Mouse (Mus musculus): ENCODE data around the gene Tmem240. TPM values are rescaled to one million over a fixed set of nuclear protein-coding genes. Genes with fewer than 3 reads are reported as not detected.

Tmem240 gene
- polyA plus RNA-seq, 1 experiment from 2014 or later: 0.39 TPM

GRCm38 (mm10) chr4:155770626-155771025 is 36.0 kb downstream of the Tmem240 start:
- ATAC-seq (ENCODE audit: low FRiP score, low TSS enrichment) (no peak; the same call in 1 of the 2 replicates), DNase-seq (ENCODE audit: low spot score) (no peak)
- Histone ChIP-seq H3K27me3 (ENCODE audit: control insufficient read depth, insufficient read depth, low read length) (no peaks in the 10 kb centered on the region; the same call in 1 of the 2 replicates), H3K36me3 (ENCODE audit: control insufficient read depth, insufficient read depth, low read length) (no peaks in the 10 kb centered on the region), H3K27ac (replicated peaks) (peak overlapping the region; percentile 81; the same call in 1 of the 2 replicates), H3K4me2 (replicated peaks; ENCODE audit: low read depth) (peak overlapping the region; percentile 81), H3K4me1 (replicated peaks; ENCODE audit: control insufficient read depth, insufficient read depth) (0 out of 2 replicates have a peak, but pooled peaks cover 8% of the 10 kb centered on the region), H3K4me3 (ENCODE audit: low read depth, low read length) (peak overlapping the region; percentile 51), H3K9me3 (ENCODE audit: control insufficient read depth, low read length) (no peaks in the 10 kb centered on the region), H3K9ac (ENCODE audit: low read length) (peak overlapping the region; percentile 77)
- TF ChIP-seq CTCF (IDR thresholded peaks at IDR 0.05; ENCODE audit: low read depth) (no peak), EP300 (optimal IDR thresholded peaks at IDR 0.05) (no peak)
- 47% methylated on average over 23 of the region's 24 CpGs for WGBS

DNA sequence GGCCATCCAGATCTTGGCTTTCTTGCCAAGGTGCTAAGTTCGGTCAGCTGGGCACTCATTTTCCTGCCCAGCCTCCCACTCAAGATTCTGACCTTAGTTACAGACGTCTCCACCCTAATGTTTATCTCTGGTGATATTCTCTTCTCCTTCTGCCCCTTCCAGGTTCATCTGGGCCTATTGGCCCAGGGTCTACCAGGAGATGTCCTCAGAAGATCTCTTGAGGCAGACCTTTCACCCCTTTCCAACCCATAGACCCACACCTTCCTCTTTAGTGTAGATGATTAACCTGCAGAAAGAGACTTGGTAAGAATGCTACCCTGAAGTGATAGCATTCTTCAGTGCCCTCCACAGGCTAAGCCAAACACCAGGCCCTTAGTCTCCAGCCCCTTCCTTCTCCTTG is 37.1 kb downstream of the Tmem240 start:
- Histone ChIP-seq H3K9ac (ENCODE audit: low read length) (no peak overlapping the region), H3K9me3 (ENCODE audit: control insufficient read depth, low read length) (no peaks in the 10 kb centered on the region), H3K36me3 (ENCODE audit: control insufficient read depth, insufficient read depth, low read length) (no peaks in the 10 kb centered on the region), H3K4me1 (replicated peaks; ENCODE audit: control insufficient read depth, insufficient read depth) (peaks cover 11% of the 10 kb centered on the region), H3K27me3 (ENCODE audit: control insufficient read depth, insufficient read depth, low read length) (no peaks in the 10 kb centered on the region; the same call in 1 of the 2 replicates), H3K4me3 (ENCODE audit: low read depth, low read length) (no peak overlapping the region), H3K27ac (replicated peaks) (no peak overlapping the region), H3K4me2 (replicated peaks; ENCODE audit: low read depth) (no peak overlapping the region)
- TF ChIP-seq EP300 (optimal IDR thresholded peaks at IDR 0.05): no peak
- no peak for TF ChIP-seq CTCF (IDR thresholded peaks at IDR 0.05; ENCODE audit: low read depth)
- ATAC-seq (ENCODE audit: low FRiP score, low TSS enrichment) (no peak), DNase-seq (ENCODE audit: low spot score) (no peak)
- 81% methylated on average over 2 of the region's 2 CpGs for WGBS

DNA sequence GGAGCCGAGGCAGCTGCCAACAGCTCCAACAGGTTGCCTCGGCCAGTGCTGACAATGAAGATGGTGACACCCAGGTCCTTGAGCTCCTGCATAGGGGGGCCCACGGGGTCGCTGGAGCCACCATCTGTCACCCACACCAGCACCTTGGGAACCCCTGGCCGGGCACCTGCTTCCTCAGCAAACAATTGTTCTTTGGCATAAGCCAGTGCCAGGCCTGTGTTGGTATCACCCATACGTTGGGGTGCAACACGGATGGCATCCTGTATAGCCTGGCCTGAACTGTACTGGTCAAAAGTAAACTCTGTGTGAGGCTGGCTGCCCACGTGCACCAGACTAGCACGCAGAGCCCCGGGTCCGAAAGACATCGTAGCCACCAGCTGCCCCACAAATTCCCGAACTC is 38.2 kb downstream of the Tmem240 start:
- peaks cover 14% of the 10 kb centered on the region for H3K4me1 ChIP-seq (replicated peaks; ENCODE audit: control insufficient read depth, insufficient read depth)

GRCm38 (mm10) chr4:155773335-155774078 is 38.9 kb downstream of the Tmem240 start:
- no peak for DNase-seq (ENCODE audit: low spot score)

More for the DNA sequence above, 38.2 kb downstream of the Tmem240 start:
- no peaks in the 10 kb centered on the region for H3K9me3 ChIP-seq (ENCODE audit: control insufficient read depth, low read length)
- ATAC-seq (ENCODE audit: low FRiP score, low TSS enrichment): no peak
- no peak overlapping the region for H3K27ac ChIP-seq (replicated peaks)
- no peak overlapping the region for H3K9ac ChIP-seq (ENCODE audit: low read length)
- peak overlapping the region; percentile 83; the same call in 1 of the 2 replicates for H3K4me2 ChIP-seq (replicated peaks; ENCODE audit: low read depth)
- H3K27me3 ChIP-seq (ENCODE audit: control insufficient read depth, insufficient read depth, low read length): no peaks in the 10 kb centered on the region; the same call in 1 of the 2 replicates
- no peak for DNase-seq (ENCODE audit: low spot score)
- no peaks in the 10 kb centered on the region for H3K36me3 ChIP-seq (ENCODE audit: control insufficient read depth, insufficient read depth, low read length)
- TF ChIP-seq EP300 (optimal IDR thresholded peaks at IDR 0.05) (no peak), CTCF (IDR thresholded peaks at IDR 0.05; ENCODE audit: low read depth) (no peak)
- no peak overlapping the region for H3K4me3 ChIP-seq (ENCODE audit: low read depth, low read length)
- WGBS: 87% methylated on average over 13 of the region's 13 CpGs

GRCm38 (mm10) chr4:155774280-155774754 is 39.7 kb downstream of the Tmem240 start, which contains the start of gene Vwa1:
TSS of gene Vwa1 (minus strand) at chr4:155774698.
- Histone ChIP-seq H3K4me1 (replicated peaks; ENCODE audit: control insufficient read depth, insufficient read depth) (peaks cover 15% of the 10 kb centered on the region), H3K4me3 (ENCODE audit: low read depth, low read length) (peak within 1 kb of the TSS; percentile 48), H3K4me2 (replicated peaks; ENCODE audit: low read depth) (peak within 1 kb of the TSS; percentile 83), H3K36me3 (ENCODE audit: control insufficient read depth, insufficient read depth, low read length) (no peaks in the 10 kb centered on the region), H3K27ac (replicated peaks) (peak within 1 kb of the TSS; percentile 85), H3K27me3 (ENCODE audit: control insufficient read depth, insufficient read depth, low read length) (no peaks in the 10 kb centered on the region; the same call in 1 of the 2 replicates), H3K9ac (ENCODE audit: low read length) (peak within 1 kb of the TSS; percentile 62), H3K9me3 (ENCODE audit: control insufficient read depth, low read length) (no peaks in the 10 kb centered on the region)
- under 1% methylated on average over 33 of the region's 35 CpGs for WGBS
- DNase-seq (ENCODE audit: low spot score): peak; percentile 94
- ATAC-seq (ENCODE audit: low FRiP score, low TSS enrichment): peak; percentile 86
- TF ChIP-seq EP300 (optimal IDR thresholded peaks at IDR 0.05) (no peak), CTCF (IDR thresholded peaks at IDR 0.05; ENCODE audit: low read depth) (peak; percentile 14; the same call in 1 of the 2 replicates)

More at GRCm38 (mm10) chr4:155773335-155774078, 38.9 kb downstream of the Tmem240 start:
- no peak for TF ChIP-seq EP300 (optimal IDR thresholded peaks at IDR 0.05)
- TF ChIP-seq CTCF (IDR thresholded peaks at IDR 0.05; ENCODE audit: low read depth): no peak
- Histone ChIP-seq H3K9ac (ENCODE audit: low read length) (peak overlapping the region; percentile 62), H3K27ac (replicated peaks) (peak overlapping the region; percentile 18; the same call in 1 of the 2 replicates), H3K4me2 (replicated peaks; ENCODE audit: low read depth) (peak overlapping the region; percentile 83), H3K9me3 (ENCODE audit: control insufficient read depth, low read length) (no peaks in the 10 kb centered on the region), H3K36me3 (ENCODE audit: control insufficient read depth, insufficient read depth, low read length) (no peaks in the 10 kb centered on the region), H3K27me3 (ENCODE audit: control insufficient read depth, insufficient read depth, low read length) (no peaks in the 10 kb centered on the region; the same call in 1 of the 2 replicates), H3K4me1 (replicated peaks; ENCODE audit: control insufficient read depth, insufficient read depth) (peaks cover 15% of the 10 kb centered on the region), H3K4me3 (ENCODE audit: low read depth, low read length) (peak overlapping the region; percentile 48)
- WGBS: 38% methylated on average over 5 of the region's 5 CpGs
- no peak for ATAC-seq (ENCODE audit: low FRiP score, low TSS enrichment)

Measured in stomach, postnatal 0 days (tissue).